Mouse (Mus musculus): ENCODE results near the gene Mybpc2. TPM values are rescaled to one million over a fixed set of nuclear protein-coding genes. Genes with fewer than 3 reads are reported as not detected.
A peak's percentile ranks its signal among the peaks of the same experiment; 100 is the strongest.

The Mybpc2 gene
- 0.55 TPM in 2 replicates for polyA plus RNA-seq (2015; fragmentation: Nextera tagmentation; extraction: Ambion mirVana)

DNA sequence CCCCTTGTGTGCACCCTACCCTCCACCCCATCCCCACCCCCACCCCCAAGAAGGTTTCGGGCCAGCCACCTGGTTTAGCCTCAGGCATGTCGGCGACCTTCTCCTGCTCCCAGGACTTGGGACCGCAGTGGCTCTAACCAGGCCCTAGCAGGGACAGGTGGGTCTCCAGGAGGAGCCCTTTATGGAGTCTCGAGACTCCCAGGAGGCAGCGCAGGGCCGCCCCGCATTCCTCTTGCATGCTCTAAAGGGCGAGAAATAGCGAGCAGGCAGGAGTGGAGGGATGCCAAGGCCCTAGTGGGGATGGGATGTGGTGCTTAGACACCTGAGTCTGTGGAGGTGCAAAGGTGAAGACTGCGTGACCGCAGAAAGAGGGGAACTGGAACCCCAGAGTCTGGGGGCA lies at the start of gene Mybpc2:
TSS of gene Mybpc2 (minus strand) at position 155 of the 400 bp plus-strand sequence.
- DNase-seq (ENCODE audit: low spot score), result no peak

DNA sequence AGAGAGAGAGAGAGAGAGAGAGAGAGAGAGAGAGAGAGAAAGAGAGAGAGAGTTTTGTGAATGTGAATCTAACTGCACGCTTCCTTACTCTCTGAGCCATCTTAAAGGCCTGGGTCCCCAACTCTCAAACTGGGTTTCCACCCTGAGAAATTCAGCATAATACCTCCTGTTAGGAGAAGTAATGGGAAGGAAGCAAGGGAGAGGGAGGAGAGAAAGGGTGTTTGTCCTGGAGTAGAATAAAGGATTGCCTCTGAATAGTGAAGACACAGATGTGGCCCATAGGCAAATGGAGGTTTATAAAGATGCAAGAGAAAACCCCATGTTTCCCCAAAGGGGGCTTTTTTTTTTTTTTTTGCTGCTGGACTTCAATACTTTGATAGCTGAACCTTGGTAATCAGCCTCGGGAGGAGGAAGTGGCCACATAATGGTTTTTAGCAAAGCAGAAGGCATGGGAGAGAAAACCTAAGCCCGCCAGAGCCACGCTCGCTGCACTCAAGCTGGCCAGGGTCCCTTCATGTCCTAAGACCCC lies 48.6 kb upstream of the Mybpc2 start:
- no peak for DNase-seq (ENCODE audit: low spot score)

DNA sequence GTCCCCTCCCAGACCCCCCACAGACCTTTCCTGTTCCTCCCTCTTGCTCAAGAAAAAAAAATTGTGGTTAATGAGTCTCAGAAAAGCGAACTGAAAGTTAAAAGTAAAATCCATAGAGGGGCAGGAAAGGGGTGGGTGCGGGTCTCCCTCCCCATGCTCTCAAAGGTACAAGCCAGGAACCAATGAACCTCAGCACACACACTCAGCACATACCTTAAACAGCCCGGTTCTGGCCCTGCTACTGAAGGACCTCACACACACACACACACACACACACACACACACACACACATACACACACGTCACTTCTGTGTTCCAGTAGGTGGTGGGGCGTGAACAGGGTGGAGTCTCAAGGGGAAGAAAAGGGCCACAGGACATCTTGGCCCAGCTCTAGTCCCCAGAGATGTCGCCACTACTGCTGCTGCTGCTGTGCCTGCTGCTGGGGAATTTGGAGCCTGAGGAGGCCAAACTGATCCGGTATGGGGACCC lies 47.8 kb upstream of the Mybpc2 start, which contains the start of gene Napsa:
TSS of gene Napsa (plus strand) at position 168 of the 489 bp plus-strand sequence.
- no peak for DNase-seq (ENCODE audit: low spot score)

DNA sequence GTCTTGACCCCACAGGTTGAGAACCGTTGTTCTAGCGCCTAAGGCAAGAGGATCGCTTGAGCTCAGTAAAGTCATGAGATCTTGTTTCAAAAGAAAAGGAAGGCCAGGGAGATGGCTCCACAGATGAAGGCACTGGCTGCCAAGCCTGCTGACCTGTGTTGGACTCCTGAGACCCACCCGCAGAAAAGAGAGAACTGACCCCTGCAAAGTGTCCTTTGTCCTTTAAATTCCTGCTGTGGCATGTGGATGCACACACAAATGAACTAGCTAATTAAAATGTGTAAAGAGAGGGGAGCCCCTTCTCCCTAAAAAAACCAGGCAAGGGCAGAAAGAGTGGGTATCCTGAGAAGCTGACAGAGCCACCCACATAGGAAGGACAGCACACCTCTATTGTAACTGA lies 47.4 kb upstream of the Mybpc2 start:
- no peak for DNase-seq (ENCODE audit: low spot score)

DNA sequence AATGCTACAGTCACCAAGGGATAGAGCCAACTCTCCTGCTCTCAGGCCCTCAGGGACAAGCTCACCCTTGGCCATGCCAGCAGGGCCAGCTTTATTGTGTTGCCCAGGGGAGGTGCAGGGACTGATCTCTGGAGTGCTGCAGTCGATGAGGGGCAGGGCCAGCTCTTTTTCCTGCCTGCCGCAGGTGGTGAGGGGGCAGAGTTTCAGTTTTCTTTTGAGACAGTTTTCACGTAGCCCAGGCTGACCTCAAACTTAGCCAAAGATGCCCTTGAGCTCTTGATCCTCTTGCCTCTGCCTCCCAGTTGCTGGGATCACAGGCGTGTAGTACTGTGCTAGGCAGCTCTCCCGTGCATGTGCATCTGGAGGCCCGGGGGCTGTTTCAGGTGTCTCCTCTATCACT lies 46.5 kb upstream of the Mybpc2 start:
- no peak for DNase-seq (ENCODE audit: low spot score)

DNA sequence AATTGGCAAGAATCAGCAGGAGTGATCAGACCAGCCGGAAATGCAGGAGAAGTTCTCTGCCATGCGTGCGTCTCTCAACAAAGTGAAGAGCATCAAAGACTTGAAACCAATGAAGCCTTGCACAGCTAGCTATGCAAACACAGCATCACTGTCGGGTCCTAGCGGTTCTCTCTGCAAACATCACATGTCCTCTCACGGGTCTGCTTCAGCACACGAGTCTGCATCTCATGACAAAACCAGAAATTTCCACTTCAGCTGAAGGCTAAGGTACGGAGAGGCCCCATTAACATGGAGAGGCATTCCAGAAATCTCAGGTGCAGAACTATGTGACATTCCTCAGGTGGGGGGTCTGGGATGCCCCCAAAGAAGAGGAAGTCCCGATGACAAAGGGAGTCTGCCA lies 44.3 kb upstream of the Mybpc2 start:
- DNase-seq (ENCODE audit: low spot score), result no peak

GRCm38 (mm10) chr7:44565414-44565813 lies 41.0 kb upstream of the Mybpc2 start:
- no peak for DNase-seq (ENCODE audit: low spot score)

- no peak for DNase-seq (ENCODE audit: low spot score)
Measured at GRCm38 (mm10) chr7:44564486-44564885, 40.0 kb upstream of the Mybpc2 start.

DNA sequence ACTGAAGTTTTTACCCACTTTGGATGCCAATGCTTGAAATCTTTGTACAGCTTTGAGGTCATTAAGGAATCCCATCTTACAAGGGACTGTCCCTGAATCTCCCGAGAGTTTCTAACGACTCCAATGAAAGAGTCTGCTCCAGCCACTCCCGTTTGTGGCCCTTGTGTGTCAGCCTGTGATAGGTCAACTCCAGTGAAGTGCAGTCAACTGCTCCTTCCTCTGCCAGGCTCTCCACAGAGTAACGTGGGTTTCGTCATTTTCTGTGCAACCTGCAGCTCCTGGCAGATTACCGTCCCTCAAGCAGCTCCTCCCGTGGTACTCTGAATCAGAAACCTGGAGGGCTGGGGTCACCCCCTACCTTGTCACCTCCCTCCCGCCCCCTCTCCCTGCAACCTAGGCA lies 38.8 kb upstream of the Mybpc2 start:
- DNase-seq (ENCODE audit: low spot score), result no peak

GRCm38 (mm10) chr7:44560435-44561400 lies 36.3 kb upstream of the Mybpc2 start:
- DNase-seq (ENCODE audit: low spot score), result peak; percentile 83

DNA sequence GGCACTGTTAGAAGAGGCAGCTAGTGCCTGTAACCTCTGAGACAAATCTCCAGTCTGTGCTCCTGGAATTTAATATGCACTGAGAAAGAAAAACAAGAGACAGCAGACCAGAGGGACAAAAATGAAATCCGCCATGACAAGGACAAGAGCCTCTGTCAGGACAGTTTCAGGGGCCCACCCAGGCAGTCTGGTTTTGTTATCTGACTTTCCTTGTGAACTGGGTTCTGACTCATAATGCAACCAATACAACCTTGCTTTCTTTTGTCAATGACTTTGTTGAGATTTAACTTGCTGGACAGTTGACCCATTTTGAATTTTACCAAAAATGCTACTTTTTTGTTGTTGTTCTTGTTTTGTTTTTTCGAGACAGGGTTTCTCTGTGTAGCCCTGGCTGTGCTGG lies 33.2 kb upstream of the Mybpc2 start:
- DNase-seq (ENCODE audit: low spot score), result no peak

DNA sequence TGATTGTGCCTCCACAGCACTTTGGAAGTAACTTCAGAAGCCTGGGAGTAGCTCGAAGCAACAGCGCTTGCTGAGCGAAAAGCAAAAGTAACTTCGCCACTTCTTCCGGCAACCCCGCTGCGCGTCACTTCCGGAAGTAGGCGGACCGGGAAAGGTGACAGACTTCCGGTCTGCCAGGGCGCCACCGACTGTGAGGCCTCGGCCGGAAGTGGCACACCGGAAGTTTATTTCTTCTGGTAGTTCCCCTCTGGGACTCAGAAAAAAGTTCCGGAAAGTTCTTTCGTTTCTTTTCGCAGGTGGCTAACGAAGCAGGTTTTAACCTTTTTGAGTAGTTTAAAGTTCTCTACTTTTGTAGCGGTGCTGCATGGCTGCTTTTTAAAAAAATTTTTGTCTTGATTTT lies 29.4 kb upstream of the Mybpc2 start, which contains the start of gene Nr1h2:
TSS of gene Nr1h2 (minus strand) at position 126 of the 400 bp plus-strand sequence.
- DNase-seq (ENCODE audit: low spot score), result peak; percentile 98

DNA sequence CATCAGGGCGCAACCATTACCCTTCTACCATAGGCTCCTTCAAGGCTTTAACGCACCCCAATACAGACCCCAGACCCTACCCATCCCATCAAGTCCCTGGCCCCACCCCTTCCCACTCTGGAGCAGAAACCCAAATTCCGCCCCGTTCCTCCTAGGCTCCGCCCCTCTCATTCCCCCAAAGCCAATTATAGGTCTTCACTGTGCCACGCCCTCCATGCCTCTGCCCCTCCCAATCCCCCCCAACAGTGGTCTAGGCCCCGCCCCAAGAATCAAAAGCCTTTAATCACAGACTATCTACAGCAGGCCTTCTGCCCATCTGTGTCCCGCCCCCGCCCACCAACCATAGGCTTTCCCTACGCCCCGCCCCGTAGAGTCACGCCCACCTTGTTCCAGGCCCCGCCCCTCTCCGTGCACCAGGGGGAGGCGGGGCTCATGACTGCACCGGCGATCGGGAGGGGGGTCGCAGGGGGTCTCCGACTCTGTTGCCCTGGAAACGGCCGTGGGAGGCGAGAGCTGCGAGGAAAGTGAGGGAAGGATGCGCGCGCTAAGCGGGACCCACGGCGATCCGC lies 28.8 kb upstream of the Mybpc2 start:
- peak; percentile 82 for DNase-seq (ENCODE audit: low spot score)

- no peak for DNase-seq (ENCODE audit: low spot score)
Measured at GRCm38 (mm10) chr7:44552141-44552908, 27.9 kb upstream of the Mybpc2 start.

DNA sequence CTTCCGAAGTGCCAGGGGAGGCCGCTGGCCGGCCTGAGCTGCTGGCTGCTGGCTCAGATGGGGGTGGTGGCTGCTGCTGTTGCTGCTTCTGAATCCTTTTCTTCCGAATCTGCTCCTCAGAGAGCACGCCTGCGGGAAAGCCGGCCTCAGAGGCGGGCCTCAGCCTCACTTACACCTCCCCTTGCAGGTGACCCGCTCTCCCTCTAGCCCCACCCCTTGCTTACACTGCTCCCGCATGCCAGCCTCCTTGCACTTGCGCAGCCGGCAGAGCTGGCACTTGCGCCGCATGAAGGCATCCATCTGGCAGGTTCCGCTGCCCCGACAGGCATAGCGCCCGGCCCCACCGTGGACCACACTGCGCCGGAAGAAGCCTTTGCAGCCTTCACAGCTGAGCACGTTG lies 27.3 kb upstream of the Mybpc2 start:
- no peak for DNase-seq (ENCODE audit: low spot score)

- no peak for DNase-seq (ENCODE audit: low spot score)
Measured at GRCm38 (mm10) chr7:44551301-44551700, 26.8 kb upstream of the Mybpc2 start.

- DNase-seq (ENCODE audit: low spot score), result no peak
Measured at GRCm38 (mm10) chr7:44550409-44550678, 25.9 kb upstream of the Mybpc2 start.

GRCm38 (mm10) chr7:44549621-44550408 lies 25.4 kb upstream of the Mybpc2 start:
- no peak for DNase-seq (ENCODE audit: low spot score)

- peak; percentile 100 for DNase-seq (ENCODE audit: low spot score)
Measured at GRCm38 (mm10) chr7:44548497-44549087, 24.1 kb upstream of the Mybpc2 start, which contains the start of gene Pold1. Gene Pold1, minus strand, starts transcription at chr7:44548849.

- no peak for DNase-seq (ENCODE audit: low spot score)
Measured at GRCm38 (mm10) chr7:44547725-44548124, 23.3 kb upstream of the Mybpc2 start.
